Mouse (Mus musculus): Measurements from ENCODE around the gene Cdkl1. TPM values are rescaled to one million over a fixed set of nuclear protein-coding genes. Genes with fewer than 3 reads are reported as not detected.

Cdkl1 gene
- polyA plus RNA-seq, 1 experiment from 2014 or later: 3.8 TPM

DNA sequence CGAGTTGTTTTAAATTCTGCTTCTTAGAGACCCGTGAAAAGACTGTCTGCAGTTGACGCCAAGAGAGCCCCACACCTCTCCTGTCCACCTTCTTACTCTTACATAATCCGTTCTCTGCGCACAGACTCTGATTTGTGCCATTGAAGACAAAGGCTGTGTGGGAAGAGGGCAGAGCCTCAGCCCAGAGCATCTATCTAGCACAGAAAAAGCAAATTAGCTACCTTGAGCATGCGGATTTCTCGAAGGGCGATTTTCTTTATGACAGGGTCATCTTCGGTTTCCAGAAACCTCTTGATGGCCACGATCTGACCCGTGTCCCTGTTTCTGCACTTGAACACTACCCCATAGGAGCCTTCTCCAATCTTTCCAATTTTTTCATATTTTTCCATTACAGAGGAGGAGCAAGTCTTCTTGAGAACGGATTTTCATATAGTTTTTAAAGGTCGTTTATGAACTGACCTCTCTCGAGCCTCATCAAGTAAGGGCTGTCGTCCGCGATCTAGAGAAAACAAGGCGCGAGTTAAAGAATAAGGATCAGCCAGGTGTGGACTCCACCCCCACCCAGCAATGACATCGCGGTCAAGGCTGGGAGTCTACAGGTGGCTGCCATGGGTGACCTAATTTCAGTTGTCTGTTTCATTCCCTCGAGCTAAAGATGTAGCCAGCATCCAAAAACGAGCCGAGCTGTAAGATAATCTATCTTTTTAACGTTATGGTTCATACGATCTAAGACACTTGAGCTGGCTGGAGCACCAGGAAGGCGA lies 1.1 kb downstream of the Cdkl1 start:
- Histone ChIP-seq H3K27ac (ENCODE audit: low read depth, low read length) (no peak overlapping the region), H3K4me1 (ENCODE audit: control insufficient read depth, insufficient read depth, low read length) (peaks cover 4% of the 10 kb centered on the region), H3K27me3 (ENCODE audit: control insufficient read depth, insufficient read depth, low read length) (peaks cover 6% of the 10 kb centered on the region), H3K36me3 (ENCODE audit: control insufficient read depth, insufficient read depth, low read length) (no peaks in the 10 kb centered on the region), H3K9me3 (replicated peaks; ENCODE audit: control insufficient read depth, low read length) (no peaks in the 10 kb centered on the region), H3K4me3 (ENCODE audit: low read depth, low read length) (peak overlapping the region; percentile 64), H3K4me2 (peak overlapping the region; percentile 100), H3K9ac (ENCODE audit: low read depth, low read length) (peak overlapping the region; percentile 73)
- 36% methylated on average over 27 of the region's 27 CpGs for whole genome bisulfite sequencing (ENCODE audit: insufficient replicate concordance)
- no peak for ATAC-seq (replicated peaks; ENCODE audit: insufficient number of reproducible peaks, low FRiP score, low TSS enrichment)

DNA sequence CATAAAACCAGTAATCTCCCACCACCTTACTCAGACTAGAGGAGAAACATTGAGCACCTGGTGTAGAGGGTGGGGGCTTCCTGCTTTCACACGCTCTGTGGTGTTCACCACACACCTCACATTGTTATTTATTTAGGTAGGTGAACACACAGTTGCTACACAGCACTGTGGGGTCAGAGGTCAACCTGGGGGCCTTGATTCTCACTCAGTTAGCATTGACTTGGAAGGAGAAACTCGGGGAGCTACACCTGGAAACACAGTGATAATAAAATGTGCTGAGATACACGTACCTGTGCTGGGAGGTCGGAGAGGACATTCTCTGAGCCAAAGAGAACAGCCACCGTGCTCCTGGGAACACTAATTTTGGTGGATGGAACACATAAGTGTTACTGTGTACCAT lies 2.7 kb downstream of the Cdkl1 start:
- Histone ChIP-seq H3K4me2 (no peak overlapping the region), H3K9ac (ENCODE audit: low read depth, low read length) (no peak overlapping the region), H3K9me3 (replicated peaks; ENCODE audit: control insufficient read depth, low read length) (no peaks in the 10 kb centered on the region), H3K36me3 (ENCODE audit: control insufficient read depth, insufficient read depth, low read length) (no peaks in the 10 kb centered on the region), H3K4me1 (ENCODE audit: control insufficient read depth, insufficient read depth, low read length) (peaks cover 4% of the 10 kb centered on the region), H3K27me3 (ENCODE audit: control insufficient read depth, insufficient read depth, low read length) (peaks cover 6% of the 10 kb centered on the region), H3K4me3 (ENCODE audit: low read depth, low read length) (no peak overlapping the region), H3K27ac (ENCODE audit: low read depth, low read length) (no peak overlapping the region)
- ATAC-seq (replicated peaks; ENCODE audit: insufficient number of reproducible peaks, low FRiP score, low TSS enrichment): no peak
- WGBS (ENCODE audit: insufficient replicate concordance): 78% methylated on average over 5 of the region's 5 CpGs

DNA sequence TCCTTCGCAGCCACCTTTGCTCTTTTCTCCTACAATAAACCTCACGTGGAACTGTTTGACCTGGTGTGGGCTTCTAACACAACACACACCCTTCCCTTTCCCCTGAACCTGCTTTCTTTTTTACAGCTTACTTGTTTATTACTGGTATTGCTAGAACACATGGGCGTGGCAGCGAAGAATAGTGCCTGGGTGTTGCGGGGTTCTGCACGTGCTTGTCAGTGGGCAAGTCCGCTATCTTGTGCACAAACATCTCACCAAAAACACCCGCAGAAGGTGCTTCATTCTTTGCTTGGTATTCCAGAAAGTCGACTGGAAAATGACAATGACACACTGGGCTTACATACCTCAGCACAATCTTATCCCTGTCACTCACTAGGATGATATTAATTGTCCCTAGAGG lies 5.6 kb downstream of the Cdkl1 start:
- no peak for ATAC-seq (replicated peaks; ENCODE audit: insufficient number of reproducible peaks, low FRiP score, low TSS enrichment)
- 76% methylated on average over 9 of the region's 9 CpGs for WGBS (ENCODE audit: insufficient replicate concordance)
- H3K27me3 ChIP-seq (ENCODE audit: control insufficient read depth, insufficient read depth, low read length): peaks cover 4% of the 10 kb centered on the region; the same call in 1 of the 2 replicates
- peaks cover 6% of the 10 kb centered on the region for H3K4me1 ChIP-seq (ENCODE audit: control insufficient read depth, insufficient read depth, low read length)
- no peak overlapping the region for H3K9ac ChIP-seq (ENCODE audit: low read depth, low read length)
- no peak overlapping the region for H3K4me2 ChIP-seq
- no peaks in the 10 kb centered on the region for H3K36me3 ChIP-seq (ENCODE audit: control insufficient read depth, insufficient read depth, low read length)
- no peak overlapping the region for H3K4me3 ChIP-seq (ENCODE audit: low read depth, low read length)
- no peak overlapping the region for H3K27ac ChIP-seq (ENCODE audit: low read depth, low read length)
- H3K9me3 ChIP-seq (replicated peaks; ENCODE audit: control insufficient read depth, low read length): no peaks in the 10 kb centered on the region

DNA sequence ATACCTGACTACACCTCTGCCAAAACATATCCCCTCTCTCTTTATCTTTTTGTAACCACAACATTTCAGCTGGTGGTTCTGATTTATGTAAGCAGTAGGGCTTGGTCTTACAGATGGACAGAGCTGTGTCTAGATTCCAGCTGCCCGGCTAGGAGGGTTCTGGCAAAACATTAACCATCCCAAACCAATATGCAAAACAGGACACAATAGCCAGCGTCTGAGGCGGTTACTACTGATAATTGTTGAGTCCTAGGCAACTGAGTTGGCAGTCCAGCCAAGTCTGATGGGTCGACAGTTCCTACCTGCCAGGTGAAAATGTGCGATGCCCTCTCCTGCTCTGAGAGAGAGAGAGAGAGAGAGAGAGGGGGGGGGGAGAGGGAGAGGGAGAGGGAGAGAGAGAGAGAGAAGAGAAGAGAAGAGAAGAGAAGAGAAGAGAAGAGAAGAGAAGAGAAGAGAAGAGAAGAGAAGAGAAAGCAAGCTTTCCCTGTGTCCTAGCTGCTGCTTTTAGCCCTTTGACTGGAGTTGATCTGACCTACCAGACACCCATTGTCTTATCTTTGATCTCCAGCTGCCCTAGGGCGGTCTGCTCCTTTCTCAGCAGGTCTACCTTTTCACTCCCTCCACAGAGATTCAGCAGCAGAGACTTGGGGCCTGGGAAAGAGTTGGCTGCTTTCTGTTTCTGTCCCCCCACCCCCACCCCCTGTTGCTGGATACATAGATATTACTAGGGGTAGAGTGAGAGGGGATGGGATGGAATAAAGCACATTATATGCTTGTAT lies 7.6 kb downstream of the Cdkl1 start:
- H3K4me1 ChIP-seq (ENCODE audit: control insufficient read depth, insufficient read depth, low read length): peaks cover 5% of the 10 kb centered on the region
- peak overlapping the region; percentile 76 for H3K27ac ChIP-seq (ENCODE audit: low read depth, low read length)
- H3K36me3 ChIP-seq (ENCODE audit: control insufficient read depth, insufficient read depth, low read length): no peaks in the 10 kb centered on the region
- H3K4me3 ChIP-seq (ENCODE audit: low read depth, low read length): no peak overlapping the region
- ATAC-seq (replicated peaks; ENCODE audit: insufficient number of reproducible peaks, low FRiP score, low TSS enrichment): peak; percentile 89
- no peaks in the 10 kb centered on the region for H3K9me3 ChIP-seq (replicated peaks; ENCODE audit: control insufficient read depth, low read length)
- H3K27me3 ChIP-seq (ENCODE audit: control insufficient read depth, insufficient read depth, low read length): no peaks in the 10 kb centered on the region
- WGBS (ENCODE audit: insufficient replicate concordance): 49% methylated on average over 6 of the region's 6 CpGs
- peak overlapping the region; percentile 34 for H3K4me2 ChIP-seq
- no peak overlapping the region for H3K9ac ChIP-seq (ENCODE audit: low read depth, low read length)

DNA sequence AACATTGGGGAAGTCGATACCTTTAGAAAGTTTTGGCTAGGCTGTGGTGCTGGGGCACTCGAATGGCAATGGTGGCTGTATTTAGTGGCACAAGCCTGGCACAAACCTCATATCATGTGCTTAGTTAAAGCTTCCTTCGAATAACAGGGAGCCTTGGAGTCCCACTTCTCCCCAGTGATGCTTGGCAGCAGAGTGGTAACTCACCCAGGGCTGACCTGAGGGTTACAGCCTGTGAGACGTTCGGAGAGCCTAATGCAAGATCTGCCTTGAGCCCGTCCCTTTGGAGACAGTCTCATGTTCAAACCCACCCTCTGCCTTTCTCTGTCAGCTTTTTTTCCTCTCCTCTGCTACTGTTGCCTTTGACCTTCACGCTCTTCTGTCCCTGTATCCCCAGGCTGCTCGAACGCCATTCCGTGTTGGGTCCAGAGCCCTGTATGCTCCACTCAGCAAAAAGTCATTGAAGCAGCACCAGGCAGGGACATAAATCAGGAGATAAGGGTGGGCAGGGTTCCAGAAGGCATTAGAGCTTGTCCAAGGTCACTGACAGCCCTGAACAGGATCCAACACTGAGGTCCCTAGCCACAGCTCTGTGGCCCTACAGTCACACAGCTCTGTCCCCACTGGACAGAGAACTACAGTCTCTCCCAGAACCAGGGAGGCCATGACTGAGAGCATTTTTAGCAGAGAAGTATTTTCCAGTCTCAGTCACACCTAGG lies 9.0 kb downstream of the Cdkl1 start:
- Histone ChIP-seq H3K4me3 (ENCODE audit: low read depth, low read length) (no peak overlapping the region), H3K9me3 (replicated peaks; ENCODE audit: control insufficient read depth, low read length) (no peaks in the 10 kb centered on the region), H3K36me3 (ENCODE audit: control insufficient read depth, insufficient read depth, low read length) (no peaks in the 10 kb centered on the region), H3K9ac (ENCODE audit: low read depth, low read length) (no peak overlapping the region; the same call in 1 of the 2 replicates), H3K4me1 (ENCODE audit: control insufficient read depth, insufficient read depth, low read length) (peaks cover 5% of the 10 kb centered on the region), H3K27ac (ENCODE audit: low read depth, low read length) (peak overlapping the region; percentile 76), H3K27me3 (ENCODE audit: control insufficient read depth, insufficient read depth, low read length) (no peaks in the 10 kb centered on the region), H3K4me2 (no peak overlapping the region)
- WGBS (ENCODE audit: insufficient replicate concordance): 66% methylated on average over 10 of the region's 10 CpGs
- ATAC-seq (replicated peaks; ENCODE audit: insufficient number of reproducible peaks, low FRiP score, low TSS enrichment): 0 out of 2 replicates have a peak, but pooled peaks have one; percentile 37

DNA sequence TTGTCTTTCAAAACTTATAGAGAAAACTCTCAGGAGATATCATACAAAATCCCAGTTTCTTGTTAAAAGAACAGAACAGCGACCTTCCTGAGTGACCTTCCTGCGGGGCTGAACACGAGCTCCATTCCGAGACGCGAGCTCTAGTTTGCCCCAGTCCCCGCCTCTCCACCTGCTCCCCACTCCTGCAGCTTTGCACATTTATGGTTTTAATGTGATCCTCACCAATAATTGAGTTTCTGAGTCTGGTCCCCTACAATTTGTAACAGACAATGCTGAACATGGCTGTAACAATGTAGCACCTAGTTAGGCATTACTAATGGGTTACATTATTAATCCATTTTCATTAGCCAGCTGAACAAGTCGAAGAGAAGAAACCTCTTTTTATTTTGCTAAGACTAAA lies 9.6 kb downstream of the Cdkl1 start:
- Histone ChIP-seq H3K4me2 (no peak overlapping the region), H3K9me3 (replicated peaks; ENCODE audit: control insufficient read depth, low read length) (no peaks in the 10 kb centered on the region), H3K9ac (ENCODE audit: low read depth, low read length) (no peak overlapping the region), H3K4me1 (ENCODE audit: control insufficient read depth, insufficient read depth, low read length) (peaks cover 10% of the 10 kb centered on the region), H3K36me3 (ENCODE audit: control insufficient read depth, insufficient read depth, low read length) (no peaks in the 10 kb centered on the region), H3K27me3 (ENCODE audit: control insufficient read depth, insufficient read depth, low read length) (no peaks in the 10 kb centered on the region), H3K27ac (ENCODE audit: low read depth, low read length) (no peak overlapping the region), H3K4me3 (ENCODE audit: low read depth, low read length) (no peak overlapping the region)
- ATAC-seq (replicated peaks; ENCODE audit: insufficient number of reproducible peaks, low FRiP score, low TSS enrichment): no peak
- 88% methylated on average over 8 of the region's 8 CpGs for WGBS (ENCODE audit: insufficient replicate concordance)

DNA sequence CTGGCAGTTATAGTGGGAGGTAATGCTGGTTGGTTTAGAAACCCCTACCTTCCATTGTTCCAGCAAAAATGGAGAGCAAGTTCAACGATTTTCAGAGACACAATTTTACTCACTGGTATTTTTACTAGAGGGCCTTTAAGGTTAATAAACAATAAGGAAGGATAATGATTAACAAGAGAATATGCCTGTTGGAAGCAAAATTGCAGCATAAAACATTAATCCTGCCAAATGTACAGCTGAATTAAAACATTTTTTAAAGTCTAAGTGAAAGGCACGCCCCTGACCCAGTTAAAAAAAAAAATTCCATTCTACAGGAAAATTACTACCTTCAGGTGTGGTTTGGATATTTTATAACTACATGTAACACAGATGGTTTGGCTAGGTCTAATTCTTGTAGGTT lies 13.1 kb downstream of the Cdkl1 start:
- no peak overlapping the region for H3K9ac ChIP-seq (ENCODE audit: low read depth, low read length)
- no peaks in the 10 kb centered on the region for H3K27me3 ChIP-seq (ENCODE audit: control insufficient read depth, insufficient read depth, low read length)
- H3K27ac ChIP-seq (ENCODE audit: low read depth, low read length): no peak overlapping the region
- no peak for ATAC-seq (replicated peaks; ENCODE audit: insufficient number of reproducible peaks, low FRiP score, low TSS enrichment)
- no peak overlapping the region for H3K4me3 ChIP-seq (ENCODE audit: low read depth, low read length)
- H3K9me3 ChIP-seq (replicated peaks; ENCODE audit: control insufficient read depth, low read length): no peaks in the 10 kb centered on the region
- H3K4me2 ChIP-seq: no peak overlapping the region
- WGBS (ENCODE audit: insufficient replicate concordance): 79% methylated on average over 2 of the region's 2 CpGs
- H3K36me3 ChIP-seq (ENCODE audit: control insufficient read depth, insufficient read depth, low read length): no peaks in the 10 kb centered on the region
- H3K4me1 ChIP-seq (ENCODE audit: control insufficient read depth, insufficient read depth, low read length): peaks cover 11% of the 10 kb centered on the region

DNA sequence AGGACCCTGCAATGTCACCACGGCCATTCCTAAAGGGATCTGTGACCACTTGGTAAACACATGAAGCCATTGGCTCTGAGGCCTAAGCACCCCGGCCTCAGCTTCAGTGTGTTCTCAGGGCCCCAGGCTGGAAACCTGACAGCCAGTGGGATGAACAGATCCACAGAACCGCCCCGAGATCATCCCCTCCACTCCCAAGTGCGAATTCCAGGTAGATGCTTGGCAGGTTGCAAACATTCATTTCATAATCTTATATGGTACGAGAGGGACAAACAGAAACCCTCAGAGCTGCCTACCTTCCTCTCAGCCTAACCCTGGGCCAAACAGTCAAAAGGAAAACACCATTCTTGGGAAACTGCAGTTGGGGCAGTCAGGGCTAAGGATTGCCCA lies 13.7 kb downstream of the Cdkl1 start:
- no peak overlapping the region for H3K4me2 ChIP-seq
- ATAC-seq (replicated peaks; ENCODE audit: insufficient number of reproducible peaks, low FRiP score, low TSS enrichment): no peak
- H3K9me3 ChIP-seq (replicated peaks; ENCODE audit: control insufficient read depth, low read length): no peaks in the 10 kb centered on the region
- no peak overlapping the region for H3K27ac ChIP-seq (ENCODE audit: low read depth, low read length)
- no peak overlapping the region for H3K9ac ChIP-seq (ENCODE audit: low read depth, low read length)
- WGBS (ENCODE audit: insufficient replicate concordance): 90% methylated on average over 6 of the region's 6 CpGs
- no peak overlapping the region for H3K4me3 ChIP-seq (ENCODE audit: low read depth, low read length)
- H3K4me1 ChIP-seq (ENCODE audit: control insufficient read depth, insufficient read depth, low read length): peaks cover 10% of the 10 kb centered on the region
- no peaks in the 10 kb centered on the region for H3K27me3 ChIP-seq (ENCODE audit: control insufficient read depth, insufficient read depth, low read length)
- H3K36me3 ChIP-seq (ENCODE audit: control insufficient read depth, insufficient read depth, low read length): no peaks in the 10 kb centered on the region

Data from heart, embryonic 11.5 days (tissue).